ENCODE assay signal across 7 mouse cellular contexts in the genomic region with DNA sequence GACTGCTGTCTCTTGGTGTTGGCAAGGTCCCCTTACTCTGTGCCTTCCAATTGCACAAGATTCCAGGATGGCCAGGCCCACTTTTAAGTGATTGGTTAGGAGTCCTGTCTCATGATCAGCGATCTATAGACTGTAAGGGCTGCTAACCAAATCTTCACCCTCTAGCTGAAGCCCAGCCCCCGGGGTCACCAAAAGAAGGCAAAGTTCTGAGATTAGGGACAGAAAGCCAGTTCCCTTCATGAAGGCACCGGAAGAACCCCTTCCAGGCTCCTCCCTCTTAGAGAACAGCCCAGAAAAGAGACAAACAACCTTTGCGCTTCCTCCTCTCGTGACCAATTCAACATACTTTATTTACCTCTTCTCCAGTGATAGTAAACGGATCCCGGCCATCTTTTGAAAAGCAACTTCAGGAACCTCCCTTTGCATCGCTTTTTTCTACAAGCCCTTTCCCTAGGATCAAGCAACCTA. TPM values are rescaled to one million over a fixed set of nuclear protein-coding genes. Genes with fewer than 3 reads are reported as not detected.
DNase-seq lines count a peak whose midpoint lies in the region; ATAC-seq and TF ChIP-seq lines count a peak whose summit lies in the region.

No protein-coding gene starts in this region.

- H3K9ac ChIP-seq in ES-Bruce4 (ENCODE audit: low read depth, poor library complexity, severe bottlenecking), result peak overlapping the region; percentile 79
- H3K9ac ChIP-seq in forebrain, embryonic 16.5 days (replicated peaks; ENCODE audit: low read depth, low read length), result peak overlapping the region; percentile 96
- H3K9ac ChIP-seq in intestine, embryonic 15.5 days, result peak overlapping the region; percentile 96
- H3K9ac ChIP-seq in liver, postnatal 0 days (replicated peaks), result peak overlapping the region; percentile 91
- peak overlapping the region; percentile 91 for H3K9ac ChIP-seq in neural tube, embryonic 11.5 days (ENCODE audit: low read length)

- H3K27me3 ChIP-seq in ES-Bruce4 (ENCODE audit: control insufficient read depth, insufficient read depth, low read length, poor library complexity, severe bottlenecking), result no peaks in the 10 kb centered on the region
- no peaks in the 10 kb centered on the region for H3K27me3 ChIP-seq in forebrain, embryonic 16.5 days (replicated peaks; ENCODE audit: control insufficient read depth, insufficient read depth, low read length)
- no peaks in the 10 kb centered on the region for H3K27me3 ChIP-seq in intestine, embryonic 15.5 days (replicated peaks)
- H3K27me3 ChIP-seq in liver, postnatal 0 days (ENCODE audit: insufficient read depth, low read length), result no peaks in the 10 kb centered on the region
- no peaks in the 10 kb centered on the region for H3K27me3 ChIP-seq in neural tube, embryonic 11.5 days (ENCODE audit: control insufficient read depth, insufficient read depth, low read length)

- peak overlapping the region; percentile 93 for H3K4me3 ChIP-seq in ES-Bruce4 (ENCODE audit: low read depth, low read length)
- peak overlapping the region; percentile 100 for H3K4me3 ChIP-seq in forebrain, embryonic 16.5 days (replicated peaks; ENCODE audit: low read length)
- peak overlapping the region; percentile 97 for H3K4me3 ChIP-seq in intestine, embryonic 15.5 days (replicated peaks)
- peak overlapping the region; percentile 91 for H3K4me3 ChIP-seq in liver, postnatal 0 days (ENCODE audit: low read depth, low read length)
- H3K4me3 ChIP-seq in neural tube, embryonic 11.5 days (ENCODE audit: low read depth, low read length), result peak overlapping the region; percentile 93

- WGBS in forebrain, embryonic 16.5 days, result 4% methylated on average over 8 of the region's 8 CpGs
- WGBS in intestine, embryonic 15.5 days, result 2% methylated on average over 8 of the region's 8 CpGs
- WGBS in liver, postnatal 0 days (ENCODE audit: insufficient replicate concordance), result under 1% methylated on average over 8 of the region's 8 CpGs
- 12% methylated on average over 8 of the region's 8 CpGs for WGBS in neural tube, embryonic 11.5 days

- TF ChIP-seq EP300 in ES-Bruce4 (IDR thresholded peaks at IDR 0.05; ENCODE audit: insufficient read depth, low read depth, low read length), result no peak
- peak; percentile 75 for TF ChIP-seq EP300 in liver, postnatal 0 days (IDR thresholded peaks at IDR 0.05; ENCODE audit: low read depth)

- peak; percentile 41 for DNase-seq in adrenal gland, adult 8-10 months
- DNase-seq in liver, postnatal 0 days, result peak; percentile 77
- DNase-seq in neural tube, embryonic 11.5 days (ENCODE audit: low spot score), result peak; percentile 21
- DNase-seq in testis, postnatal 10 days (ENCODE audit: low spot score), result no peak

- H3K4me1 ChIP-seq in ES-Bruce4 (ENCODE audit: control insufficient read depth, insufficient read depth, low read length), result peaks cover 7% of the 10 kb centered on the region
- H3K4me1 ChIP-seq in forebrain, embryonic 16.5 days (replicated peaks; ENCODE audit: control insufficient read depth, insufficient read depth, low read length), result peaks cover 31% of the 10 kb centered on the region
- H3K4me1 ChIP-seq in intestine, embryonic 15.5 days (replicated peaks), result peaks cover 25% of the 10 kb centered on the region
- H3K4me1 ChIP-seq in liver, postnatal 0 days (ENCODE audit: insufficient read depth), result peaks cover 35% of the 10 kb centered on the region
- peaks cover 5% of the 10 kb centered on the region for H3K4me1 ChIP-seq in neural tube, embryonic 11.5 days (ENCODE audit: control insufficient read depth, insufficient read depth, low read length)

- H3K36me3 ChIP-seq in ES-Bruce4 (ENCODE audit: control insufficient read depth, insufficient read depth, low read length, poor library complexity, severe bottlenecking), result peaks cover 21% of the 10 kb centered on the region
- H3K36me3 ChIP-seq in forebrain, embryonic 16.5 days (ENCODE audit: control insufficient read depth, insufficient read depth), result no peaks in the 10 kb centered on the region
- H3K36me3 ChIP-seq in intestine, embryonic 15.5 days, result no peaks in the 10 kb centered on the region
- peaks cover 24% of the 10 kb centered on the region for H3K36me3 ChIP-seq in liver, postnatal 0 days (replicated peaks; ENCODE audit: insufficient read depth, low read length)
- H3K36me3 ChIP-seq in neural tube, embryonic 11.5 days (ENCODE audit: control insufficient read depth, insufficient read depth, low read length), result no peaks in the 10 kb centered on the region

- no peak for ATAC-seq in forebrain, embryonic 16.5 days
- ATAC-seq in intestine, embryonic 15.5 days, result peak; percentile 21; the same call in 1 of the 2 replicates
- peak; percentile 62 for ATAC-seq in liver, postnatal 0 days
- ATAC-seq in neural tube, embryonic 11.5 days (ENCODE audit: insufficient read depth, low FRiP score, low TSS enrichment), result no peak

- no peak for TF ChIP-seq POLR2A in ES-Bruce4 (IDR thresholded peaks at IDR 0.05; ENCODE audit: insufficient read depth, low read length)

- 0 out of 2 replicates have a peak overlapping the region, but pooled peaks have one; percentile 14 for H3K27ac ChIP-seq in ES-Bruce4 (ENCODE audit: insufficient read depth, low read length)
- H3K27ac ChIP-seq in forebrain, embryonic 16.5 days (ENCODE audit: low read length), result peak overlapping the region; percentile 81
- peak overlapping the region; percentile 80 for H3K27ac ChIP-seq in intestine, embryonic 15.5 days
- peak overlapping the region; percentile 93 for H3K27ac ChIP-seq in liver, postnatal 0 days (ENCODE audit: low read depth)
- no peak overlapping the region for H3K27ac ChIP-seq in neural tube, embryonic 11.5 days (ENCODE audit: low read depth, low read length)

- TF ChIP-seq CTCF in ES-Bruce4 (IDR thresholded peaks at IDR 0.05; ENCODE audit: low read depth, low read length), result no peak
- TF ChIP-seq CTCF in liver, postnatal 0 days (IDR thresholded peaks at IDR 0.05; ENCODE audit: low read depth), result no peak

- peak overlapping the region; percentile 93 for H3K4me2 ChIP-seq in forebrain, embryonic 16.5 days (ENCODE audit: low read length)
- peak overlapping the region; percentile 77 for H3K4me2 ChIP-seq in intestine, embryonic 15.5 days (replicated peaks)
- H3K4me2 ChIP-seq in liver, postnatal 0 days (ENCODE audit: low read depth, low read length), result peak overlapping the region; percentile 84
- H3K4me2 ChIP-seq in neural tube, embryonic 11.5 days (ENCODE audit: low read depth), result peak overlapping the region; percentile 69

- no peaks in the 10 kb centered on the region for H3K9me3 ChIP-seq in ES-Bruce4 (replicated peaks; ENCODE audit: control insufficient read depth, insufficient read depth, low read length, poor library complexity, severe bottlenecking)
- no peaks in the 10 kb centered on the region for H3K9me3 ChIP-seq in forebrain, embryonic 16.5 days (ENCODE audit: control insufficient read depth, low read length)
- H3K9me3 ChIP-seq in intestine, embryonic 15.5 days, result no peaks in the 10 kb centered on the region
- H3K9me3 ChIP-seq in liver, postnatal 0 days (ENCODE audit: low read length), result no peaks in the 10 kb centered on the region
- H3K9me3 ChIP-seq in neural tube, embryonic 11.5 days (ENCODE audit: control insufficient read depth, low read length), result no peaks in the 10 kb centered on the region

RNA-seq across cellular contexts. Expression of a gene that starts 1.0 kb away (rescaled TPM):
- 207 and 210 TPM in 2 replicates for polyA plus RNA-seq in ES-Bruce4 (2011; ENCODE audit: insufficient read depth, insufficient read length, low read depth, missing spikeins)
- 100 to 1,000 TPM in 1 of 4 experiments, 10 to 100 TPM in 3; 82.0 to 113 (median 91.2) TPM for total RNA-seq in adrenal gland, adult 8-10 months (2022)
- polyA plus RNA-seq in forebrain, embryonic 16.5 days (2015; fragmentation: Nextera tagmentation; extraction: Ambion mirVana), result 78.2 and 88.4 TPM in 2 replicates
- polyA plus RNA-seq in intestine, embryonic 15.5 days (2015; fragmentation: Nextera tagmentation; extraction: Ambion mirVana), result 74.4 and 80.6 TPM in 2 replicates
- 43.6 and 46.4 TPM in 2 replicates for polyA plus RNA-seq in liver, postnatal 0 days (2015; fragmentation: Nextera tagmentation; extraction: Ambion mirVana)
- 27.3 and 34.8 TPM in 2 replicates for polyA plus RNA-seq in neural tube, embryonic 11.5 days (2014; fragmentation: Nextera tagmentation; extraction: Ambion mirVana)

RNA-seq across cellular contexts. Expression of a gene that starts 24.1 kb away (rescaled TPM):
- 5.8 and 6.4 TPM in 2 replicates for polyA plus RNA-seq in ES-Bruce4 (2011; ENCODE audit: insufficient read depth, insufficient read length, low read depth, missing spikeins)
- total RNA-seq in adrenal gland, adult 8-10 months (2022), result 10 to 100 TPM; 11.9 to 29.3 (median 17.8) TPM
- 25.7 and 28.1 TPM in 2 replicates for polyA plus RNA-seq in forebrain, embryonic 16.5 days (2015; fragmentation: Nextera tagmentation; extraction: Ambion mirVana)
- polyA plus RNA-seq in intestine, embryonic 15.5 days (2015; fragmentation: Nextera tagmentation; extraction: Ambion mirVana), result 5.6 and 5.9 TPM in 2 replicates
- polyA plus RNA-seq in liver, postnatal 0 days (2015; fragmentation: Nextera tagmentation; extraction: Ambion mirVana), result 3.0 TPM in 2 replicates
- 10.3 and 12.4 TPM in 2 replicates for polyA plus RNA-seq in neural tube, embryonic 11.5 days (2014; fragmentation: Nextera tagmentation; extraction: Ambion mirVana)

RNA-seq across cellular contexts. Expression of a gene that starts 33.7 kb away (rescaled TPM):
- 52.2 and 53.5 TPM in 2 replicates for polyA plus RNA-seq in ES-Bruce4 (2011; ENCODE audit: insufficient read depth, insufficient read length, low read depth, missing spikeins)
- not detected for total RNA-seq in adrenal gland, adult 8-10 months (2022)
- polyA plus RNA-seq in forebrain, embryonic 16.5 days (2015; fragmentation: Nextera tagmentation; extraction: Ambion mirVana), result 0.10 and 0.15 TPM in 2 replicates
- polyA plus RNA-seq in intestine, embryonic 15.5 days (2015; fragmentation: Nextera tagmentation; extraction: Ambion mirVana), result 0.09 and 0.20 TPM in 2 replicates
- 0.08 and 0.19 TPM in 2 replicates for polyA plus RNA-seq in liver, postnatal 0 days (2015; fragmentation: Nextera tagmentation; extraction: Ambion mirVana)
- not detected in 2 replicates for polyA plus RNA-seq in neural tube, embryonic 11.5 days (2014; fragmentation: Nextera tagmentation; extraction: Ambion mirVana)

Comparison
In these comparisons a context has a peak if more than half of its experiments do, and no peak if none do; other contexts are left out.
1. ATAC-seq: peak in intestine, embryonic 15.5 days (single experiment) and liver, postnatal 0 days (single experiment); none in forebrain, embryonic 16.5 days (single experiment) and neural tube, embryonic 11.5 days (single experiment).
2. RNA of a gene that starts 33.7 kb away (polyA plus RNA-seq): 52.2 to 53.5 TPM in ES-Bruce4; 0.08 to 0.19 TPM in liver, postnatal 0 days, 0.10 to 0.15 TPM in forebrain, embryonic 16.5 days, 0.09 to 0.20 TPM in intestine, embryonic 15.5 days and not detected in neural tube, embryonic 11.5 days; every median in the first group is over 10 times any median in the second.
3. Peak in every context shown above with its lines, with median percentiles within 50 percentile points of each other: H3K4me3 ChIP-seq, H3K9ac ChIP-seq and H3K4me2 ChIP-seq.